22 mouse cellular contexts compared by ENCODE assay signal in the genomic region with DNA sequence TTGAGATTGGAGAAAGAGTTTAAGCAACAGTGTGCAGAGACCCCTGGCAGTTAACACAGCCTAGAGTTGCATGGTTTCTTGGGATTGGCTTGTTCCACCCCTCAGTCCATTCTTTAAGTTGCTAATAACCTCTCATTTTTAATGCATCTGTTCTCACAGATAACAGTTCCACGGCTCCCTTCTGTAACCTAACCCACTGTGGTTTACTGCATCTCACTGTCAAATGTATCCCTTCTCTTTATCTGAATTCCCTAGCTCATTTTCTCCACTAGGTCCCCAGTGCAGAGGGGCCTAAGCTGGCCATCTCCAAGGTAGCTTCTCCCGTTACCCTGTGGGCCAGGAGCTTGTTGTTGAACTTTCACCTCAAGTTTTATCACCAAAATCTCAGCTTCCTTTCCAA.
"Had no signal": no experiment of that assay in that cellular context is flagged by ENCODE, and none has a peak within 500 bp of the region (broad histone marks: within the 10 kb centered on the region; RNA-seq: fewer than 3 reads in every experiment).

No protein-coding gene starts in this region.

- DNase-seq: kidney, adult 2 months; kidney, postnatal 25 days; layer of hippocampus, adult 9-11 months; layer of hippocampus, postnatal 36 days; lung, embryonic 14.5 days; midbrain, embryonic 14.5 days; right cerebral cortex, adult 18-20 months; right cerebral cortex, postnatal 14 days; right cerebral cortex, postnatal 4 days; thymus, adult 18-20 months; thymus, postnatal 36 days had no signal

- H3K36me3 ChIP-seq: limb, embryonic 12.5 days; limb, embryonic 15.5 days had no signal

- H3K9ac ChIP-seq: limb, embryonic 12.5 days; limb, embryonic 15.5 days; lung, embryonic 14.5 days had no signal

- H3K9me3 ChIP-seq: limb, embryonic 12.5 days; limb, embryonic 15.5 days; megakaryocyte, embryonic 14.5 days had no signal

- H3K4me3 ChIP-seq: layer of hippocampus, adult 2 months; left cerebral cortex, adult 2 months; limb, embryonic 12.5 days; limb, embryonic 15.5 days; megakaryocyte, embryonic 14.5 days had no signal

- H3K27me3 ChIP-seq: limb, embryonic 12.5 days; limb, embryonic 15.5 days; megakaryocyte, embryonic 14.5 days had no signal

- H3K27ac ChIP-seq: kidney, postnatal 0 days; layer of hippocampus, adult 2 months; left cerebral cortex, adult 2 months; limb, embryonic 12.5 days; limb, embryonic 15.5 days; macrophage; stomach, postnatal 0 days had no signal

- ATAC-seq: intestine, postnatal 0 days; lung, postnatal 0 days had no signal

- H3K4me2 ChIP-seq: limb, embryonic 12.5 days; limb, embryonic 15.5 days; lung, embryonic 14.5 days; midbrain, embryonic 11.5 days had no signal
